Mouse (Mus musculus) spleen, adult 12 weeks (tissue): Measurements from ENCODE around the gene Phox2b.

Experiments
- DNase-seq: peaks from one replicate; pipeline ENCODE4 v3.0.0; 2022; ENCODE audit warnings: low spot score

Gene Phox2b

GRCm38 (mm10) chr5:67091766-67092165 lies 7.3 kb downstream of the Phox2b start:
- DNase-seq = no peak

- no peak for DNase-seq
These were observed 8.2 kb downstream of the Phox2b start for GRCm38 (mm10) chr5:67090856-67091255.

GRCm38 (mm10) chr5:67083117-67083516 lies 16.0 kb downstream of the Phox2b start:
- no peak for DNase-seq

GRCm38 (mm10) chr5:67063596-67063995 lies 35.5 kb downstream of the Phox2b start:
- DNase-seq = no peak

- DNase-seq = no peak
These were observed 38.6 kb downstream of the Phox2b start for GRCm38 (mm10) chr5:67060519-67060918.

GRCm38 (mm10) chr5:67057803-67058202 lies 41.3 kb downstream of the Phox2b start:
- no peak for DNase-seq

- no peak for DNase-seq
These were observed 51.1 kb downstream of the Phox2b start for GRCm38 (mm10) chr5:67048003-67048402.
